Mouse (Mus musculus): ENCODE results near the gene Med6. TPM values are rescaled to one million over a fixed set of nuclear protein-coding genes. Genes with fewer than 3 reads are reported as not detected.
A peak's percentile ranks its signal among the peaks of the same experiment; 100 is the strongest.

Med6 gene
- 98.9 and 99.5 TPM in 2 replicates for polyA plus RNA-seq (2014; fragmentation: Nextera tagmentation; extraction: Ambion mirVana)

DNA sequence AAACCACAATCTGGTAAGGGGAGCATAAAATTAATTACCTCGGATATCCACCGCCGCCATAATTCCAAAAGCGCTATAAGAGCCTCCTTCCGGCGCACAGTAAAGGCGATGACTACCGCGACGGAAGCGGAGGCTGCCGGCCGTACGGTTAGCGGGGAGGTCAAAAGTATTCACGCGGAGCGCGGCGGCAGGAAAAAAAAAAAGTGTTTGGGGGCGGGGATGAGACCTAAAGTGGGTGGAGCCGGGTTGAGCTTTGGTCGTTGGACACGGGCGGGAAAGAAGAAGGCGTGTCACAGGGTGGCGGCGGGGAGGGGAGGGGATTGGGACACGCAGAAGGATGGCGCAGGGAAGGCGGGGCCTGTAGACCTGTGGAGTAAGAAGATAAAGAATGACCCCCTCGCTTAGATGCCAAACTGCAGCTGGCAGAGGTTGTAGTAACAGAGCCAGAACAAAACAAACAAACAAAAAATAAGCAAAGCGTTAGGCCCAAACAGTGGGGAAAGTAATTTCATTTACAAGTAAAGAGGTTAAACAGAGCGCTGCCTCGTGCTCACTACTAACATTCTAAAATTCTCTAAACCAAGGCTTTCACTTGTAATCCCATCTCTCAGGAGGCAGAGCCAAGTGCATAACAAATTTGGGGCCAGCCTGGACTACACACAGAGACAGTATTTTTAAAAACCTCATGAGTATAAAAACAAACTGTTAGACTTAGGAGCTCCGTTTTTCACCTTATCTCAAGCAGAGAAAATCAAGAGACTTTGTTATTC lies at the start of gene Med6:
TSS of gene Med6 (minus strand) at position 107 of the 770 bp plus-strand sequence.
- H3K27ac ChIP-seq (replicated peaks; ENCODE audit: low read depth, low read length): no peak within 1 kb of the TSS

DNA sequence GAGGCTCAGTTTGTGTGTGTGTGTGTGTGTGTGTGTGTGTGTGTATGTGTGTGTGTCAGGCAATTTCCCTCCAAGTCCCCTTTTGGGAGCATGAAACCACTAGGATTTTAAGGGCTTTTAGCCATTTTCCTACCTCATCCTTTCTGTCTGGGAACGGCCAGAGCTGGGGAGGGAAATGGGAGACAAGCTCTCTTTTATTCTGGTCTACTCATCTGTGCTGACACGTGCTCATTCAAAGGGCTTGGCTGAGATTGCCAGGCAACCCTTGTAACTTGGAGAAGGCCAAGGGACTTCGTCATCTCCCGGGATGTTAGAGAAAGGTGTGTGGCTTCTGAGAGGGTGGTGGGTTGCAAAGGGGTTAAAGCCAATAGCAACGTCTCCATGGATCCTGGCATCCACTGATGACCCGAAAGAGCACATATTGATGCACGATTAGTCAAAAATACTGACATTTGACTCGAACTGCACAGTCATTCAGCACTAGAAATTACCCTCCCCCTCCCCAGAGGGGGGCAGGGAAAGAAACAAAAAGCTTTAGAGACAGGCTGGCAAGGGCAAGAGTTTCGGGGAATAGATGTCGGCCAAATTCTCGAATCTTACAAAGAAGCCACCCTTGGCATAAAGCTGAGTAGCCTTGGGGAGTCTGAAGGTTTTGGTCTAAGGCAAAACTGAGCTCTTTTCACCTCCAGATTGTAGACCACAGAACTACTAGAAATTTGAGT lies 47.7 kb upstream of the Med6 start:
- no peak overlapping the region for H3K4me3 ChIP-seq (ENCODE audit: low read depth, low read length)
- no peaks in the 10 kb centered on the region for H3K9me3 ChIP-seq (ENCODE audit: control insufficient read depth, low read length)
- ATAC-seq (ENCODE audit: insufficient number of reproducible peaks, low FRiP score, low TSS enrichment, low read depth) (no peak), DNase-seq (ENCODE audit: low spot score) (no peak)
- no peak overlapping the region for H3K27ac ChIP-seq (replicated peaks; ENCODE audit: low read depth, low read length)
- 79% methylated on average over 11 of the region's 11 CpGs for WGBS
- no peaks in the 10 kb centered on the region for H3K4me1 ChIP-seq (ENCODE audit: control insufficient read depth, insufficient read depth, low read length)
- H3K36me3 ChIP-seq (ENCODE audit: control insufficient read depth, insufficient read depth, low read length): no peaks in the 10 kb centered on the region
- no peak overlapping the region for H3K4me2 ChIP-seq (ENCODE audit: low read depth, severe bottlenecking)
- H3K9ac ChIP-seq (ENCODE audit: low read length): no peak overlapping the region
- H3K27me3 ChIP-seq (ENCODE audit: control insufficient read depth, insufficient read depth, low read length): no peaks in the 10 kb centered on the region

More for the DNA sequence above, at the start of gene Med6:
- Histone ChIP-seq H3K27me3 (ENCODE audit: control insufficient read depth, insufficient read depth, low read length) (no peaks in the 10 kb centered on the region), H3K4me2 (ENCODE audit: low read depth, severe bottlenecking) (peak within 1 kb of the TSS; percentile 59), H3K4me3 (ENCODE audit: low read depth, low read length) (peak within 1 kb of the TSS; percentile 55), H3K36me3 (ENCODE audit: control insufficient read depth, insufficient read depth, low read length) (no peaks in the 10 kb centered on the region), H3K9me3 (ENCODE audit: control insufficient read depth, low read length) (no peaks in the 10 kb centered on the region), H3K9ac (ENCODE audit: low read length) (peak within 1 kb of the TSS; percentile 52), H3K4me1 (ENCODE audit: control insufficient read depth, insufficient read depth, low read length) (no peaks in the 10 kb centered on the region)
- peak; percentile 97 for DNase-seq (ENCODE audit: low spot score)
- 4% methylated on average over 36 of the region's 36 CpGs for WGBS
- peak; percentile 95 for ATAC-seq (ENCODE audit: insufficient number of reproducible peaks, low FRiP score, low TSS enrichment, low read depth)

DNA sequence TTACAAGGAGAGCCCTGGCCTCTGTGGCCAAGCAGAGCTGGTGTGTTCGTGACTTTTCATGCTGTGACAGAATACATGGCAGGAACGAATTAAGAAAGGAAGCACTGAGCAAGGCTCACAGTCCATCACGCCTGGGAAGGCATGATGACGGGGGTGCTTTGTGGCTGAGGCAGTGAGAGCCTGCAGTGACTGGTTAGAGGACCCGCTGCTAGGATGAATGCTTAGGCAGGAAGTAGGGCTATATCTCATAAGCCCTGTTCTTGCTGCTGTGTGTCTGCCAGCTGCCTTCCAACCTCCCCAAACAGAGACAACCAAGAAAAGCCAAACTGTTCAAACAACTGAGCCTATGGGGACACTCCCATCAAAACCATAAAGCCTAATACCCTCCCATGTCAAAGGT lies 45.8 kb upstream of the Med6 start:
- H3K4me3 ChIP-seq (ENCODE audit: low read depth, low read length): no peak overlapping the region
- H3K27ac ChIP-seq (replicated peaks; ENCODE audit: low read depth, low read length): no peak overlapping the region
- no peaks in the 10 kb centered on the region for H3K36me3 ChIP-seq (ENCODE audit: control insufficient read depth, insufficient read depth, low read length)
- no peaks in the 10 kb centered on the region for H3K4me1 ChIP-seq (ENCODE audit: control insufficient read depth, insufficient read depth, low read length)
- ATAC-seq (ENCODE audit: insufficient number of reproducible peaks, low FRiP score, low TSS enrichment, low read depth) (no peak), DNase-seq (ENCODE audit: low spot score) (no peak)
- H3K27me3 ChIP-seq (ENCODE audit: control insufficient read depth, insufficient read depth, low read length): no peaks in the 10 kb centered on the region
- H3K9ac ChIP-seq (ENCODE audit: low read length): no peak overlapping the region
- no peak overlapping the region for H3K4me2 ChIP-seq (ENCODE audit: low read depth, severe bottlenecking)
- no peaks in the 10 kb centered on the region for H3K9me3 ChIP-seq (ENCODE audit: control insufficient read depth, low read length)
- 65% methylated on average over 5 of the region's 5 CpGs for WGBS

DNA sequence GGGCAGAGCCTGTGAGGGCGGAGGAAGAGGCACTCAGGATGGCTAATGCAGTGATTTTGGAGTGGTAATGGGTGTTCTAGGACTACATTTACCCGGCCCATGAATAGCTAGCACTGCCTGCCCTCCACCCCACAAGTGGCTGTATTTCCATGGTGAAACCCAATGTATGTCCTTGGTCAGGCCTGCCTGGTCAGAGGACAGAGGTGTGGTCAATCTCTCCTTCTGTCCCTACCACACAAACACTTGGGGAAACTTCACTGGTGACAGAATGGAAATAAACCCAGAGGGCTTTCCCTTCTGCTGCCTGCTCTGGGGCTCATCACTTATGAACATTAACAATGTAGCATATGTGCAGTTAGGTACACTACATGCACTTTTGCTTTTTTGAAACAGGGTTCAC lies 38.4 kb upstream of the Med6 start:
- WGBS: 73% methylated on average over 2 of the region's 2 CpGs
- Histone ChIP-seq H3K4me2 (ENCODE audit: low read depth, severe bottlenecking) (no peak overlapping the region), H3K9me3 (ENCODE audit: control insufficient read depth, low read length) (no peaks in the 10 kb centered on the region), H3K27ac (replicated peaks; ENCODE audit: low read depth, low read length) (no peak overlapping the region), H3K4me3 (ENCODE audit: low read depth, low read length) (no peak overlapping the region), H3K4me1 (ENCODE audit: control insufficient read depth, insufficient read depth, low read length) (peaks cover 3% of the 10 kb centered on the region; the same call in 1 of the 2 replicates), H3K9ac (ENCODE audit: low read length) (no peak overlapping the region), H3K36me3 (ENCODE audit: control insufficient read depth, insufficient read depth, low read length) (no peaks in the 10 kb centered on the region), H3K27me3 (ENCODE audit: control insufficient read depth, insufficient read depth, low read length) (peaks cover 47% of the 10 kb centered on the region)
- DNase-seq (ENCODE audit: low spot score): no peak
- ATAC-seq (ENCODE audit: insufficient number of reproducible peaks, low FRiP score, low TSS enrichment, low read depth): no peak

DNA sequence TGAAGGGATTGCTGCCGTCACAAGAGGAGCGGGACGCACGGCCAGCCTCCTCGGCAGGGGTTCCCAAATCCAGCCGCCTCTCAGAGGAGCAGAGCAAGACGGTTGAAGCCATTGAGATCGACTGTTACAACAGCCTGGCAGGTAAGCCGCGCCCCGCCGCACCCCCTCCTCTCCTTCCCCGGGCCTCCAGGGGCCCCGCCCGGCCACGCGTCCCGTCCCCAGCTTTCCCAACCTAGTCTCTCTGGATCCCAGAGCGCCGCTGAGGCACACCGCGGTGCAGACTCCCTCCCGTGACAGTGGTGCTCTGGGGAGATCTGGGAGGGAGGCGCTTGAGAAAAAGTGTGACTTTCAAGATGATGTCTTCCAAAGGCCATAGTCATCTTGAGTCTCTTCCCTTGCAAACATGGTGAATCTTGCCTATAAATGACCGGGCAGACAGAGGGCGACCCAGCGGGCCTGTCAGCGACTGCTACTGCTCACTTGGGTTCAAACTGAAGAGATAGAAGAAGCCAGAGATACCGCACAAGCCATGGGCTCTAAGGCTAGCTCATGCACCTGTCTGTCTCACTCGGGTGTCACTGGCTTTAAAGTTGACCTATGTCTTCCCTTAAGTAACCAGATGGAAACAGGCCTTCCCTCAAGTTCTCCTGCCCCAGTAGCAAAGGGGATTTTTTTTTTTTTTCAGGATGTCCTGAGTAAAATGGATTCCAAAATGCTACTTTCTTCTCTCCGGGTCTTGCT lies 37.0 kb upstream of the Med6 start:
- H3K4me1 ChIP-seq (ENCODE audit: control insufficient read depth, insufficient read depth, low read length): peaks cover 3% of the 10 kb centered on the region; the same call in 1 of the 2 replicates
- peak overlapping the region; percentile 48; the same call in 1 of the 2 replicates for H3K9ac ChIP-seq (ENCODE audit: low read length)
- H3K4me3 ChIP-seq (ENCODE audit: low read depth, low read length): peak overlapping the region; percentile 45
- H3K27me3 ChIP-seq (ENCODE audit: control insufficient read depth, insufficient read depth, low read length): peaks cover 47% of the 10 kb centered on the region
- H3K27ac ChIP-seq (replicated peaks; ENCODE audit: low read depth, low read length): no peak overlapping the region
- WGBS: 2% methylated on average over 31 of the region's 31 CpGs
- H3K4me2 ChIP-seq (ENCODE audit: low read depth, severe bottlenecking): peak overlapping the region; percentile 94
- H3K36me3 ChIP-seq (ENCODE audit: control insufficient read depth, insufficient read depth, low read length): no peaks in the 10 kb centered on the region
- H3K9me3 ChIP-seq (ENCODE audit: control insufficient read depth, low read length): no peaks in the 10 kb centered on the region
- peak; percentile 54 for DNase-seq (ENCODE audit: low spot score)
- ATAC-seq (ENCODE audit: insufficient number of reproducible peaks, low FRiP score, low TSS enrichment, low read depth): no peak

DNA sequence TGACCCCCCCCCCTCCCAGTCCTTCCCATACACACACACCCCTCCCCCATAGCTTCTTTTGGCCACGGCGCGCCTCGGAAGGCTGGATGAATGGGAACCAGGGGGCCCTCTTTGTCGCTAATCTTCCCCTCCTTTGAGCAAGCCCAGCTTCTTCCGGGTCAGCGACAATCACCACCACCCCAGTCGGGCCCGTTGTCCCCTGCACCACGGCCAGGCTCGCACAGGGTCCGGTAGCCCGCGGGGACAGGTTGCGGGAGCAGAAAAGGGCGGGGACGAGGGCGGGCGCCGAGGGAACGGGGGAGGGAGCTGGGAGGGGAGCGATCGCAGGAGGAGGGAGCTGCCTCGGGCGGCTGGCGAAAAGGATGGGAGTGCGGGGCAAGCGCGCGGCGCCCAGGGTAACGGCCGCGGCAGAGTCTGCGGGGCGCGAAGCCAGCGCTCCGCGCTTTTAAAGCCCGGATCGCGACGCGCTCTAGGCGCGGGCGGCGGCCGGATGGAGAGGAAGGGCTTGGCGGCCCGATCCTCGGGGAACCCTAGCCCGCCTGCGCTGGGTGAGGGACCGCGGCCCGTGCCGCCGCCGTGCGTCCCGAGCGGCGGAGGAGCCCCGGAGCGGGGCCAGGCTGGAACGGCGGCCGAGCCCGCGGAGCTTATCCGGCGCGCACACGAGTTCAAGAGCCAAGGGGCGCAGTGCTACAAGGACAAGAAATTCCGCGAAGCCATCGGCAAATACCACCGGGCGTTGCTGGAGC lies 36.3 kb upstream of the Med6 start, which contains the start of gene Ttc9:
TSS of gene Ttc9 (plus strand) at position 335 of the 746 bp plus-strand sequence.
- H3K27me3 ChIP-seq (ENCODE audit: control insufficient read depth, insufficient read depth, low read length): peaks cover 47% of the 10 kb centered on the region
- H3K4me3 ChIP-seq (ENCODE audit: low read depth, low read length): peak within 1 kb of the TSS; percentile 45
- H3K9me3 ChIP-seq (ENCODE audit: control insufficient read depth, low read length): no peaks in the 10 kb centered on the region
- peak; percentile 62 for DNase-seq (ENCODE audit: low spot score)
- no peak within 1 kb of the TSS for H3K27ac ChIP-seq (replicated peaks; ENCODE audit: low read depth, low read length)
- peaks cover 3% of the 10 kb centered on the region; the same call in 1 of the 2 replicates for H3K4me1 ChIP-seq (ENCODE audit: control insufficient read depth, insufficient read depth, low read length)
- H3K36me3 ChIP-seq (ENCODE audit: control insufficient read depth, insufficient read depth, low read length): no peaks in the 10 kb centered on the region
- WGBS: 0% methylated on average over 61 of the region's 82 CpGs
- H3K9ac ChIP-seq (ENCODE audit: low read length): peak within 1 kb of the TSS; percentile 48
- peak within 1 kb of the TSS; percentile 94 for H3K4me2 ChIP-seq (ENCODE audit: low read depth, severe bottlenecking)
- peak; percentile 54; the same call in 1 of the 2 replicates for ATAC-seq (ENCODE audit: insufficient number of reproducible peaks, low FRiP score, low TSS enrichment, low read depth)

DNA sequence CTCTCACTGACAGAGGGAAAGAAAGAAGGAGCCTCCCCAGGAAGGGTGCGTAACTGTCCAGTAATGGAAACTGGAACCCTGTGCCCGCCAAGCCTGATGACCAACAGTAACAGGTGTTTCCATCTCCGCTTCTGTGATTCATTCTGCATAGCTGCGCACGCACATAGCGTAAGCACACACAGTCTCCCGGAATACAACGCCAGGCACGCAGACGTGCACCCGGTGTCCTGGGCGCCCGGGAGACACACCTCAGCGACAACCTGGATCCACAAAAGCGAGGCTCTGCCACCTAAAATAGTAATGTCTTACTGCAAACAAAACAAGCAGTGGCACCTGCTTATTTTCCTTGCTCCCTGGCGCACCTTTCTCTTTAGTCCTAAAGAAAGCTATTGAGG lies 35.7 kb upstream of the Med6 start:
- DNase-seq (ENCODE audit: low spot score): peak; percentile 40
- no peak overlapping the region for H3K27ac ChIP-seq (replicated peaks; ENCODE audit: low read depth, low read length)

More for the DNA sequence above, 35.7 kb upstream of the Med6 start:
- no peak overlapping the region for H3K9ac ChIP-seq (ENCODE audit: low read length)
- 3% methylated on average over 16 of the region's 16 CpGs for WGBS
- H3K4me1 ChIP-seq (ENCODE audit: control insufficient read depth, insufficient read depth, low read length): peaks cover 3% of the 10 kb centered on the region; the same call in 1 of the 2 replicates
- peaks cover 47% of the 10 kb centered on the region for H3K27me3 ChIP-seq (ENCODE audit: control insufficient read depth, insufficient read depth, low read length)
- H3K4me2 ChIP-seq (ENCODE audit: low read depth, severe bottlenecking): peak overlapping the region; percentile 94
- H3K4me3 ChIP-seq (ENCODE audit: low read depth, low read length): peak overlapping the region; percentile 45
- ATAC-seq (ENCODE audit: insufficient number of reproducible peaks, low FRiP score, low TSS enrichment, low read depth): no peak
- H3K36me3 ChIP-seq (ENCODE audit: control insufficient read depth, insufficient read depth, low read length): no peaks in the 10 kb centered on the region
- no peaks in the 10 kb centered on the region for H3K9me3 ChIP-seq (ENCODE audit: control insufficient read depth, low read length)
